Mouse (Mus musculus): ENCODE data around the gene Olfr38. TPM values are rescaled to one million over a fixed set of nuclear protein-coding genes. Genes with fewer than 3 reads are reported as not detected.

Olfr38 gene
- polyA plus RNA-seq (2012; rRNA removed): not detected in 2 replicates

- DNase-seq (ENCODE audit: low read depth in 1 of 2, low spot score in 2 of 2): no peak
- no peaks in the 10 kb centered on the region for H3K4me1 ChIP-seq (ENCODE audit: control insufficient read depth, insufficient read depth, insufficient read length)
- no peaks in the 10 kb centered on the region for H3K27me3 ChIP-seq (ENCODE audit: control insufficient read depth, insufficient read depth, low read length)
- no peak within 1 kb of the TSS for H3K27ac ChIP-seq (ENCODE audit: insufficient read depth, low read length)
- 70% methylated on average over 1 of the region's 1 CpGs for WGBS
- TF ChIP-seq POLR2A (IDR thresholded peaks at IDR 0.05; ENCODE audit: low read depth, low read length) (no peak), CTCF (IDR thresholded peaks at IDR 0.05; ENCODE audit: extremely low read depth, insufficient read depth, insufficient read length, insufficient replicate concordance) (no peak)
- H3K36me3 ChIP-seq (ENCODE audit: control insufficient read depth, insufficient read depth, low read length): no peaks in the 10 kb centered on the region
- no peak within 1 kb of the TSS for H3K4me3 ChIP-seq (ENCODE audit: extremely low read depth, insufficient read depth, insufficient read length)
These were observed at the start of gene Olfr38 for GRCm38 (mm10) chr6:42756104-42756503. Olfr38 (plus strand) TSS chr6:42756404.

- DNase-seq (ENCODE audit: low read depth in 1 of 2, low spot score in 2 of 2): peak in 1 of 2 experiments; percentile 3
- WGBS: 31% methylated on average over 28 of the region's 28 CpGs
These were observed 46.7 kb upstream of the Olfr38 start, which contains the start of gene Tcaf1 for GRCm38 (mm10) chr6:42709291-42710211. Tcaf1 (minus strand) TSS chr6:42710088.

DNA sequence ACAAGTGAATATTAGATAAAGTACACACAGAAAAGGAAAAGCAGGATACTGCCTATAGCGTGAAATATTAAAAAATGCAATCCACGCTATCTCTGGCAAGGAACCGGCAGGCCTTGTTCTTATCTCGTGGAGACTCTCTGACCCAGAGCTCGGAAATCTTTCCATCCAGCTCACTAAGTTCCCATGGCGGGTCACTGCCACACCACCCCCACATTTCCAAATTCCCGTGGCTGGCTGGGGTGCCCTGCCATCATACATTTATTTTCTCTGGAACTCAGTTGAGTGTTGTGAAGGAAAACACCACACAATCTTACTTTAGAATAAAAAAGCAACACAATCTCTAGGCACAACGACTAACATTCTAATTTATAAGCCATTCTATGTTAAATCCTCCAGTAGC is 41.5 kb upstream of the Olfr38 start:
- 78% methylated on average over 8 of the region's 8 CpGs for WGBS
- Histone ChIP-seq H3K36me3 (ENCODE audit: control insufficient read depth, insufficient read depth, low read length) (no peaks in the 10 kb centered on the region), H3K4me3 (ENCODE audit: extremely low read depth, insufficient read depth, insufficient read length) (no peak overlapping the region), H3K27ac (ENCODE audit: insufficient read depth, low read length) (no peak overlapping the region), H3K27me3 (ENCODE audit: control insufficient read depth, insufficient read depth, low read length) (no peaks in the 10 kb centered on the region), H3K4me1 (ENCODE audit: control insufficient read depth, insufficient read depth, insufficient read length) (no peaks in the 10 kb centered on the region)
- TF ChIP-seq CTCF (IDR thresholded peaks at IDR 0.05; ENCODE audit: extremely low read depth, insufficient read depth, insufficient read length, insufficient replicate concordance) (no peak), POLR2A (IDR thresholded peaks at IDR 0.05; ENCODE audit: low read depth, low read length) (no peak)
- DNase-seq (ENCODE audit: low read depth in 1 of 2, low spot score in 2 of 2): no peak

More at GRCm38 (mm10) chr6:42709291-42710211, 46.7 kb upstream of the Olfr38 start, which contains the start of gene Tcaf1:
- no peaks in the 10 kb centered on the region for H3K36me3 ChIP-seq (ENCODE audit: control insufficient read depth, insufficient read depth, low read length)
- no peaks in the 10 kb centered on the region for H3K27me3 ChIP-seq (ENCODE audit: control insufficient read depth, insufficient read depth, low read length)
- peak within 1 kb of the TSS; percentile 47 for H3K4me3 ChIP-seq (ENCODE audit: extremely low read depth, insufficient read depth, insufficient read length)
- H3K4me1 ChIP-seq (ENCODE audit: control insufficient read depth, insufficient read depth, insufficient read length): no peaks in the 10 kb centered on the region
- no peak for TF ChIP-seq CTCF (IDR thresholded peaks at IDR 0.05; ENCODE audit: extremely low read depth, insufficient read depth, insufficient read length, insufficient replicate concordance)
- no peak for TF ChIP-seq POLR2A (IDR thresholded peaks at IDR 0.05; ENCODE audit: low read depth, low read length)
- H3K27ac ChIP-seq (ENCODE audit: insufficient read depth, low read length): no peak within 1 kb of the TSS

DNA sequence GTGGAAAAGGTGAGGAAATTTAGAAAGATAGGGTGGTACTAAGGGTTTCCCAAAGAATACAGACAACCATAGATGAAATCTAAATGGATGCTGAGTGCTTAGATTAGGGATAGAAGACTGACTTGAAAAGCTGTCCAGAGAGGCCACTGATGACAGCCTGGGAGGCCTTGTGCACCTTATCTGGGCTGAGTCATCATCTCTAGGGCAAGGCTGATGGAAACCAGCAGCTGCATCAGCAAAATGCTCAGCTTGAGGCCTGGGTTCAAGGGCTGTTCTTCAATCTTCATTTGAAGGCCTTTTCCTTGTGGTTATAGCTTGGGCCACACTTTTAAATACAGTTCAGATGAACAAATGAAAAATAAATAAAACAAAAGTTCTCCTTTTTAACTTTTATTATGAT is 38.2 kb upstream of the Olfr38 start:
- Histone ChIP-seq H3K27me3 (ENCODE audit: control insufficient read depth, insufficient read depth, low read length) (no peaks in the 10 kb centered on the region), H3K4me1 (ENCODE audit: control insufficient read depth, insufficient read depth, insufficient read length) (no peaks in the 10 kb centered on the region), H3K4me3 (ENCODE audit: extremely low read depth, insufficient read depth, insufficient read length) (no peak overlapping the region), H3K27ac (ENCODE audit: insufficient read depth, low read length) (no peak overlapping the region), H3K36me3 (ENCODE audit: control insufficient read depth, insufficient read depth, low read length) (no peaks in the 10 kb centered on the region)
- no peak for TF ChIP-seq POLR2A (IDR thresholded peaks at IDR 0.05; ENCODE audit: low read depth, low read length)
- TF ChIP-seq CTCF (IDR thresholded peaks at IDR 0.05; ENCODE audit: extremely low read depth, insufficient read depth, insufficient read length, insufficient replicate concordance): no peak
- DNase-seq (ENCODE audit: low read depth in 1 of 2, low spot score in 2 of 2): no peak

DNA sequence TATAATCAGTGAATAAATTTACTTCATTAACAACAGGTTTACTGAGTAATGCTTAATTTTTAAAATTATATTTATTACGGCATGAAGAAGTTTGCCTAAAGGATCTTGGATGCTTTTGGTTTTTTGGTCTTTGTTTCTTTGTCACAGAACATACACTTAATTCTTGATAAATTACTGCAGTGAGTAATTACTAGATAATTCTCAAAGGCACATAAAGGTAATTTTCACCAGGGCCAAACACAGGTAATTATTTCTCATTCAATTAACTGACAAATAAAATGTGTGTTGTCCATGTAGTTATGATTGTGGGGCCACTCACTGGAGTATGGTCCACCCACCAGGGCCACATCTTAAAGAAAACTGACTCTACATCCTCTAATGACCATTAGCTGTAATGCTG is 17.1 kb upstream of the Olfr38 start, which contains the start of gene Olfr453:
Gene Olfr453 (plus strand): TSS at position 301 of the 400 bp plus-strand sequence.
- Histone ChIP-seq H3K27me3 (ENCODE audit: control insufficient read depth, insufficient read depth, low read length) (no peaks in the 10 kb centered on the region), H3K36me3 (ENCODE audit: control insufficient read depth, insufficient read depth, low read length) (no peaks in the 10 kb centered on the region), H3K4me3 (ENCODE audit: extremely low read depth, insufficient read depth, insufficient read length) (no peak within 1 kb of the TSS), H3K27ac (ENCODE audit: insufficient read depth, low read length) (no peak within 1 kb of the TSS), H3K4me1 (ENCODE audit: control insufficient read depth, insufficient read depth, insufficient read length) (no peaks in the 10 kb centered on the region)
- TF ChIP-seq POLR2A (IDR thresholded peaks at IDR 0.05; ENCODE audit: low read depth, low read length): no peak
- TF ChIP-seq CTCF (IDR thresholded peaks at IDR 0.05; ENCODE audit: extremely low read depth, insufficient read depth, insufficient read length, insufficient replicate concordance): no peak
- no peak for DNase-seq (ENCODE audit: low read depth in 1 of 2, low spot score in 2 of 2)
- WGBS: 90% methylated on average over 1 of the region's 1 CpGs

- WGBS: 77% methylated on average over 5 of the region's 5 CpGs
- Histone ChIP-seq H3K4me3 (ENCODE audit: extremely low read depth, insufficient read depth, insufficient read length) (no peak overlapping the region), H3K4me1 (ENCODE audit: control insufficient read depth, insufficient read depth, insufficient read length) (no peaks in the 10 kb centered on the region), H3K36me3 (ENCODE audit: control insufficient read depth, insufficient read depth, low read length) (no peaks in the 10 kb centered on the region), H3K27ac (ENCODE audit: insufficient read depth, low read length) (no peak overlapping the region), H3K27me3 (ENCODE audit: control insufficient read depth, insufficient read depth, low read length) (no peaks in the 10 kb centered on the region)
- no peak for TF ChIP-seq CTCF (IDR thresholded peaks at IDR 0.05; ENCODE audit: extremely low read depth, insufficient read depth, insufficient read length, insufficient replicate concordance)
- no peak for TF ChIP-seq POLR2A (IDR thresholded peaks at IDR 0.05; ENCODE audit: low read depth, low read length)
- DNase-seq (ENCODE audit: low read depth in 1 of 2, low spot score in 2 of 2): no peak
These were observed 13.9 kb upstream of the Olfr38 start for GRCm38 (mm10) chr6:42742303-42742702.

DNA sequence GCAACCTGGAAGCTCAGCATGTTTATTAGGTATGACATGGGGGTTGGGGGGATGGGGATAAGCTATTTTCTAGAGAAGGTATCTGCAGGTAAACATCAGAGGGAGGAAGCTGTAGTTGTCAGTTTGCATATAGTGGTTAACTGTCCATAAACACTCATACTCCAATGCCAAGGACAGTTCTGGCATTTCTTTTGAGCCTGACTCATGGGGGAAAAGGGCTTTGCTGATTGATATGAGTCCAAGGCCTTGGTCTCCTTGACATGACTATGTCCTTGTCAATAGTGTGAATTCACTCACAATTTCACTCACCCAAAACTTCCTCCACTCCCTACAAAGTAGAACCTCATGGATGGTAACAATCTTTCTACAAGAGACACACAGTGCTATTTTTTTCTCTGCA is 8.4 kb upstream of the Olfr38 start:
- DNase-seq (ENCODE audit: low read depth in 1 of 2, low spot score in 2 of 2): no peak
- H3K27me3 ChIP-seq (ENCODE audit: control insufficient read depth, insufficient read depth, low read length): no peaks in the 10 kb centered on the region
- H3K4me1 ChIP-seq (ENCODE audit: control insufficient read depth, insufficient read depth, insufficient read length): no peaks in the 10 kb centered on the region
- H3K36me3 ChIP-seq (ENCODE audit: control insufficient read depth, insufficient read depth, low read length): no peaks in the 10 kb centered on the region
- TF ChIP-seq CTCF (IDR thresholded peaks at IDR 0.05; ENCODE audit: extremely low read depth, insufficient read depth, insufficient read length, insufficient replicate concordance) (no peak), POLR2A (IDR thresholded peaks at IDR 0.05; ENCODE audit: low read depth, low read length) (no peak)
- no peak overlapping the region for H3K4me3 ChIP-seq (ENCODE audit: extremely low read depth, insufficient read depth, insufficient read length)
- H3K27ac ChIP-seq (ENCODE audit: insufficient read depth, low read length): no peak overlapping the region

All from spleen, adult 2 months (tissue).